Mouse (Mus musculus) WW6 (cell line): ENCODE data around the gene Zfp592.
"Not testable (repeated sequence)": the region's sequence is repeated elsewhere in the genome, so short reads cannot be mapped to it uniquely, and the experiment has no call there.

Source experiments
- DNase-seq: peaks from one replicate; pipeline ENCODE4 v3.0.0-alpha.2; 2013; ENCODE audit warnings: low read depth, low spot score

The Zfp592 gene

GRCm38 (mm10) chr7:80992980-80993833, at the start of gene Zfp592:
TSS of gene Zfp592 (plus strand) at chr7:80993681.
- peak; percentile 18 for DNase-seq

DNA sequence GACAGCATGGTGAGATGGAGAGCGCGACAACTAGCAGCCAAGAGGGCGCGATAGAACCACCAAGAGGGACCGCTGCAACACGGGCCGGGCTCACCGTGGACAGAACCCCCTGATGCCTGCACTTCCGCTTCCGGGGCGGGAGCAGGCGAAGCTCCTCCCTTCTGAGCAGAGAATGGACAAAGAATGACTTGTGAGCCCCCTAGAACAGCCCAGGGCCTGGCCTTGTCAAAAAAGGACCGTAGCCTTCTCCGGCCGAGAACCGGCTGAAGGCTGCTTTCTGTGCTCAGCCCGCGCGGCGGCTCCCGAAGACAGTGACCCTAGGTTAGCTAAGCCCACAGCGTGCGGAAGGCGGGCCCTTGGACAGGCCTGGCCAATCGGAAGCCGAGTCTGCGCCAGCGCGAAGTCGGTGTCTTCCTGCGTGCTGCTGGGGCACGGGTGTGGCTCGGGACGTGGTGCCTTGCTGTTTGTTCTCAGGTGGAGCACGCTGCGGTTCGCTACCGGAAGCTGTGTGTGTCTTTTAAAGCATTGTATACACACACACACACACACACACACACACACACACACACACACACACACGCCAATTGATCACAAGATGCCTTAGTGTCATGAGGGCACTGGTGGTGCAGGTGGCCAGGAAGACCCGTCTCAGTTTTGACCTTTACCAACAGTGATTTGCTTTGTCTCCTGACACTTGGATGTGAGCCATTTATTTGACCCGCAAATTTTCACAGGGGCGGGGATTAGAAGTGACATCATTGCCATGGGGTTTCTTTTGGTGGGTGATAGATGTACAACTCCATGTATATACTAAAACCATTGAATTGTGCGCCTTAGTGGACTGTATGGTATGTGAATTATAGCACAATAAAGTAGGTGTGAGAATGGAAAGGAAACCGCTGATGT, 45.8 kb upstream of the Zfp592 start, which contains the start of gene Sec11a:
Gene Sec11a (minus strand): TSS at position 336 of the 906 bp plus-strand sequence.
- peak; percentile 84 for DNase-seq

GRCm38 (mm10) chr7:80951461-80951860, 42.0 kb upstream of the Zfp592 start:
- DNase-seq, result no peak

DNA sequence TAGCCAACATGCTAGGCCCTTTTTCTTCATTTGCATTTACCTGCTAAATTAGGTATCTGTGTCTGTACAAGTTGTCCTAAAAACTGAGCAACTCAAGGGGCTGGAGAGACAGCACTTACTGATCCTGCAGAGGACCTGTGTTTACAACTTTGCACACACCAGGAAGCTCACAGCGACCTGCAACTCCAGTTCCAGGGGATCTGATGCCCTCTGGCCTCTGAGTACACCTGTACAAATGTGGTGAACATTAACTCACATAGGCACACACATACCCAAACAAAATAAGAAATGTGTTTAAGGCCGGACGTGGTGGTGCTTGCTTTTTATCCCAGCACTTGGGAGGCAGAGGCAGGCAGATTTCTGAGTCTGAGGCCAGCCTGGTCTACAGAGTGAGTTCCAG, 41.3 kb upstream of the Zfp592 start:
- DNase-seq, result no peak

- no peak for DNase-seq
Observed at GRCm38 (mm10) chr7:80954251-80954650, 39.2 kb upstream of the Zfp592 start.

GRCm38 (mm10) chr7:80956891-80957290, 36.6 kb upstream of the Zfp592 start:
- DNase-seq, result no peak

GRCm38 (mm10) chr7:80959003-80959402, 34.5 kb upstream of the Zfp592 start:
- DNase-seq, result no peak

- no peak for DNase-seq
Observed at GRCm38 (mm10) chr7:80962799-80963198, 30.7 kb upstream of the Zfp592 start.

DNA sequence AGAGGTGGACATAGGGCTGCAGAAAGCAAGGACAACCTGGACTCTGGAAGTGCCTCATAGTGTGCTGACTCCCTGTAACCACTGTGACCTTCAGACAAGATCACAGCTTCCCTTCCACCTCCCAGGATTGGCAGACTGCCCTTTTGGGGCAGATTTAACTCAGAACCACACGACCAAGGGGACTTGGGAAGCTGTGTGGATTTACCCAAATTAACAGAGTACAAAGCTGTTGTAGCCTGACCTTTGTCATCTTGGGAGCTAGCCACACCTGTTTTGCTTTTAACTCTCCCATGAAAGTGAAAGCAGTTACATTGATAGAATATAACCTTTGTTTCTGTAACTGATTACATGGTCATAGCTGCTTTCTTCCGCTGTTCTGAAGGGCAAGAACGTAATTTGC, 22.6 kb upstream of the Zfp592 start:
- DNase-seq, result no peak

DNA sequence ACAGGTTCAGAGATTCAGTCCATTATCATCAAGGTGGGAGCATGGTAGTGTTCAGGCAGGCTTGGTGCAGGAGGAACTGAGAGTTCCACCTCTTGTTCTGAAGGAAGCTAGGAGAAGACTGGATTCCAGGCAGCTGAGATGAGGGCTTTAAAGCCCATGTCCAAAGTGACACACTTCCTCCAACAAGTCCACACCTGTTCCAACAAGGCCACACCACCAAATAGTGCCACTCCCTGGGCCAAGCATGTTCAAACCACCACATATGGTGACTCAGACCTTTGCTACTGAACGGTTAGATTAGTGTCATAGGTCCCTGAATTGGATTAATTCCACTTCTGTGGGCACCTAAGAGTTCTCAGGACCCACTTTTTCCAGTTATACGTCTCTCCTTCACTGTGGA, 22.1 kb upstream of the Zfp592 start:
- no peak for DNase-seq

DNA sequence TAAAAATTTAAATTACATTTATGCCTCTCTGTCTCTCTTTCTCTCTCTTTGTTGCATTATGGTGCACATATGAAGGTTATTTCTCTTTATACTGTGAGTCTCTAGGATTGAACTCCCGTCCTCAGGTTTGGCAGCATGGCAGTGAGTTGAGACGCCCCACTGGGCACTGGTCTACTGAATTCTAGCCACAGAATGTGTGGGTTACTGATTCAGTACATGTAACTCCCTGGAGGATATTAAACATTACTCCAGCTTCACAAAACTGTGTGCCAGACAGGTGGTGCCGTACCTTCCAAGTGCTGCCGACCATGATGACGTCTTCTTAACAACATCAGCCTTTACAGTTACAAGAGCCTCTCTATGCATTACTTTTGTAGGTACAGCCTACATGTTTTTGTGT, 21.4 kb upstream of the Zfp592 start:
- no peak for DNase-seq

- not testable (repeated sequence) for DNase-seq
Observed at GRCm38 (mm10) chr7:80972920-80973637, 20.4 kb upstream of the Zfp592 start.

DNA sequence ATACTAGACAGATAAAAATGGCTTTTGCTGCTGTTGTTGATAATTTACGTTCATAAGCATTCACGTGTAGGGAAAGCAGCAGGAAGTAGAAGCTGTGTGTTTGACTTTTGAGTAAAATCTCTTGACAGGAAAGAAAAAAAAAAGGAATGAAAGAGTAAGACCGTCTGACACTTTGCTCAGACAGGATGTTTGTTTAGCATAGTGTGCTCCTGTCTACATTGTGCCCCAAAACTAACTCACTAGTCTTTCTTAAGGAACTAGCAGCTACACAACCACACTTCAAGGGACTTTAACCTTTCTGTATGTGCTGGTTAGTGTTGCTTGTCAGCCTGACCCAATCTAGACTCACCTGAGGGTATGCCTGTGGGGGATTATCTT, 19.9 kb upstream of the Zfp592 start:
- DNase-seq, result not testable (repeated sequence)

GRCm38 (mm10) chr7:80980566-80980965, 12.9 kb upstream of the Zfp592 start:
- no peak for DNase-seq

GRCm38 (mm10) chr7:80986458-80987187, 6.9 kb upstream of the Zfp592 start:
- DNase-seq, result no peak

DNA sequence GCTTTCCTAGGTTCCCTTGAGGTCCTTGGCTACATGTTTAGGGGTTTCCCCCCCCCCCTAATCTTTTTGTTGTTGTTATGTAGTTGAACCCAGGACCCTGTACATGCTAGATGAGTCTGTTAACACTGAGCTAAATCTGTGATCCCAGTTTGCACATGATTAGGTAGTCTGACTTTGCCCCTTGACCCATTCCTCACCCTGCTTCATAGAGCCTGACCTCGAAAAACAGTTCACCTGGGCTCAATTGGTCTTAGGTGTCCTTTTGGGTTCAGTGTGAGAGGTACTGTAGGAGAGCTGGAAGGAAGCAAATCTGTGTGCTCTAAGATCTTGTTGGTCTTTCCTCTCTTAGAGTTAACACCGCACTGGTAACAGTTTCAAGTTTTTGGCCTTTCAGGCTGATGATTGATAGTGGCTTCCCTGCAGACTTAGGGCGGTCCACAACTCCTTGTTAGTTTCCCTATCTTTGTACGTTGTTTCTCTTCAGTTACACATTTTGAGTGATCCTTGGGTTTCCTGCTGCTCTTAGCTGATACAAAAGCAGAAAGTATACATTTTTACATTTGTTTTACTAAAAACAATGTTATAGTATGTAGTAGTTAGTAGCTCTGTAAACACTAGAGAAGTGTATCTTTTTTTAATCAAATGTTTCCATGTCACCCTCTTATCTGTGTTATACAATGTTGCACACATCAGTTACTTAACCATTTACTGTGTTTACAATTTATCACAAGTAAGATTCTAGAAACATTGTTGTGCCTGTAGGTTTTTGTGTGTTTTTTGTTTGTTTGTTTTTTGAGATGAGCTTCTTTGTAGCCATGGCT, 5.5 kb upstream of the Zfp592 start:
- no peak for DNase-seq

- DNase-seq, result no peak
Observed at GRCm38 (mm10) chr7:80990276-80990675, 3.2 kb upstream of the Zfp592 start.

GRCm38 (mm10) chr7:80991589-80991988, 1.9 kb upstream of the Zfp592 start:
- DNase-seq, result no peak

DNA sequence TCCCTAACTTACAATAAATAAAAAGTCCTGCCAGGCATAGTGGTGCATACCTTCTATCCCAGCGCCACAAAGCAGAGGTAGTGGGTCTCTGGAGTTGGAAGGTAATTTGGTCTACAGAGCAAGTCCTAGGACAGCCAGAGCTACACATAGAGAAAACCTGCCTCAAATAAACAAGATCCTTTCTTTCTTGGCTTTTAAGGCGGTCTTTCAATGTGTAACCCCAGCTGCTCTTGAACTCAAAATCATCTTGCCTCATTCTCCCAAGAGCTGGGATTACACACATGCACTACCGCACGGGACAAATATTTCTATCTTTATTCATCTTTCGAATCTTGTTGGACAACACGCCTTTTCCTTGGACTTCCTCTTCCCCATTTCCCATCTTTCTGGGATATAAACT, 1.4 kb upstream of the Zfp592 start:
- DNase-seq, result no peak

GRCm38 (mm10) chr7:80992631-80992979, 876 bp upstream of the Zfp592 start:
- DNase-seq, result no peak
